Mouse (Mus musculus) lung, embryonic 15.5 days (tissue): Measurements from ENCODE around the gene Pfkfb4. TPM values are rescaled to one million over a fixed set of nuclear protein-coding genes. Genes with fewer than 3 reads are reported as not detected.

Experiments used
- ATAC-seq: fragments of 200-750 bp; cut with Nextera tagmentation; 2 replicates; pipeline ENCODE4 v1.8.0; 2017; ENCODE audit warnings: moderate number of reproducible peaks, borderline replicate concordance; ENCODE audit not compliant: low FRiP score, low TSS enrichment; ENCODE audit errors: extremely low read depth
- H3K27ac ChIP-seq: fragments of 300-500 bp; sonication (generic); 2 replicates; pipeline ENCODE4 v1.5.1; 2015; ENCODE audit warnings: moderate library complexity, mild to moderate bottlenecking, inconsistent platforms
- H3K27me3 ChIP-seq: fragments of 300-500 bp; sonication (generic); 2 replicates; pipeline ENCODE4 v1.6.1; 2015; ENCODE audit warnings: inconsistent platforms
- H3K36me3 ChIP-seq: fragments of 300-500 bp; sonication (generic); 2 replicates; pipeline ENCODE4 v1.6.1; 2015; ENCODE audit warnings: inconsistent platforms
- H3K4me1 ChIP-seq: fragments of 300-500 bp; sonication (generic); 2 replicates; pipeline ENCODE4 v1.6.1; 2015; ENCODE audit warnings: inconsistent platforms
- H3K4me2 ChIP-seq: fragments of 300-500 bp; sonication (generic); 2 replicates; pipeline ENCODE4 v1.6.1; 2015; ENCODE audit warnings: inconsistent platforms, mild to moderate bottlenecking, moderate library complexity
- H3K4me3 ChIP-seq: fragments of 300-500 bp; sonication (generic); 2 replicates; pipeline ENCODE4 v1.5.1; 2015; ENCODE audit warnings: mild to moderate bottlenecking, inconsistent platforms
- H3K9ac ChIP-seq: fragments of 300-500 bp; sonication (generic); 2 replicates; pipeline ENCODE4 v1.6.1; 2015; ENCODE audit warnings: inconsistent platforms
- H3K9me3 ChIP-seq: fragments of 300-500 bp; sonication (generic); 2 replicates; pipeline ENCODE4 v1.6.1; 2016; ENCODE audit warnings: inconsistent platforms
- WGBS: fragments of 180-500 bp; shearing (Covaris S2); methylation state at CpG from one replicate; pipeline ENCODE4 v1.1.7; 2015; 5-methylcytosine and 5-hydroxymethylcytosine counted together
- microRNA counts: library from miRNA; unstranded; fragments of <30 nt; microRNA quantifications from one replicate; lab custom pipeline; 2016
- microRNA-seq: library from miRNA; unstranded; fragments of <30 nt; microRNA quantifications from one replicate; pipeline ENCODE4, GENCODE M21; 2016
- polyA plus RNA-seq: library from polyadenylated mRNA; unstranded; fragments of >200 nt; fragmentation: Nextera tagmentation; extraction: Ambion mirVana; gene quantifications from 2 replicates; pipeline ENCODE4 v1.2.1, GENCODE M21; 2015

The Pfkfb4 gene
- polyA plus RNA-seq, 1 experiment from 2014 or later: 11.3 TPM

DNA sequence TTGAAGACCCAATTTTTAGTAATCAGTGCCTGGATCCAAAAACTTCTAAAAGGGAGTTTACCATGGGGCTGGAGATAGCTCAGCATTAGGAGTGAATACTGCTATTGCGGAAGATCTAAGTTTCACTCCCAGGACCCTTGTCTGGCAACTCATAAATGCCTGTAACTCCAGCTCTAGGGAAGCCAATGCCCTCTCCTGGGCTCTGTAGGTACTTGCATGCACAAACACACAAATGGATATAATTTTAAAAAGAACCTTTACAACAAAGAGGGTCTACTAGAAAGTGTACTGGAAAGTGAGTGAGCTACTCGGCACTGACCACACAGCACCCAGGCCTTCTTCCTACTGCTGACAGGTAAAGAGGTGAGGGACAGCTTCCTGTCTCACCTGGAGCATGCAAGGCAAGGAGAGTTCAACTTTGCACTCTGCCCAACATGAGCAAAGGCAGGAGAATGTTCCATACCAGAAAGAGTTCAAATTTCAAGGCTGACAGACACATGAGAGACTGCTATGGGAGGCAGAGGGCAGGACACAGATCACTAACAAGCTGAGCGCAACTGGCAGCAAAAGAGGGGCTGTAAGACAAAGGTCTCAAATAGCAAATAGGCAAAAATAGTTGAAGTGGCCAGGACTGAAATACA, 76.6 kb downstream of the Pfkfb4 start:
- H3K27ac ChIP-seq: no peak overlapping the region
- WGBS: 92% methylated on average over 3 of the region's 3 CpGs
- H3K27me3 ChIP-seq: no peaks in the 10 kb centered on the region
- H3K4me2 ChIP-seq: no peak overlapping the region
- no peak overlapping the region for H3K9ac ChIP-seq
- no peak overlapping the region for H3K4me3 ChIP-seq
- no peak for ATAC-seq
- H3K9me3 ChIP-seq: no peaks in the 10 kb centered on the region
- peaks cover 80% of the 10 kb centered on the region for H3K36me3 ChIP-seq
- peaks cover 8% of the 10 kb centered on the region for H3K4me1 ChIP-seq

- peaks cover 18% of the 10 kb centered on the region for H3K4me1 ChIP-seq
- peak within 1 kb of the TSS; percentile 85 for H3K9ac ChIP-seq
- H3K27ac ChIP-seq: peak within 1 kb of the TSS; percentile 74
- WGBS: under 1% methylated on average over 56 of the region's 57 CpGs
- peaks cover 34% of the 10 kb centered on the region for H3K36me3 ChIP-seq
- peak within 1 kb of the TSS; percentile 72 for H3K4me3 ChIP-seq
- peak within 1 kb of the TSS; percentile 83 for H3K4me2 ChIP-seq
- H3K27me3 ChIP-seq: no peaks in the 10 kb centered on the region
- ATAC-seq: peak; percentile 96
- H3K9me3 ChIP-seq: no peaks in the 10 kb centered on the region
Measured at GRCm38 (mm10) chr9:109073661-109074573, 82.3 kb downstream of the Pfkfb4 start, which contains the start of gene Atrip. Atrip (minus strand) TSS chr9:109074124.

DNA sequence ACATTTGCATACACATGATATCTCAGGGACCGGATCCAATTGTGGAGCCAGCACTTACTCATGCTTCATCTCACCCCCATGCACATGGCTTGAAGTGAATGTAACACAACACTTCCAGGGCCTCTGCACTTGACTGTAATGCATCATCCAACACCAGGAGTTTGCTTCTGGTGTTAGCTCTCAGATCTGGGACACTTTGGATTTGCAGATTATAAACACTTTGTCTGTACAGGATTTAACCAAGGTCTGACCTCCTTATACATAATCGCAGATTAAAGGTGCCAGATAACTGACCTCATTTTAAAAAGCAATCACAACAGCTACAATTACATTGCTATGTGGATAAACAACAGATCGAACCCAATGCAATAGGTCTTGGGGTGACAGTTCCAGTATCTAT, 88.9 kb downstream of the Pfkfb4 start:
- H3K9ac ChIP-seq: 0 out of 2 replicates have a peak overlapping the region, but pooled peaks have one; percentile 87
- H3K36me3 ChIP-seq: peaks cover 16% of the 10 kb centered on the region
- no peaks in the 10 kb centered on the region for H3K27me3 ChIP-seq
- H3K4me1 ChIP-seq: peaks cover 18% of the 10 kb centered on the region
- ATAC-seq: no peak
- 86% methylated on average over 3 of the region's 3 CpGs for WGBS
- H3K4me3 ChIP-seq: 0 out of 2 replicates have a peak overlapping the region, but pooled peaks have one; percentile 90
- no peaks in the 10 kb centered on the region for H3K9me3 ChIP-seq
- H3K4me2 ChIP-seq: no peak overlapping the region
- H3K27ac ChIP-seq: no peak overlapping the region

- Histone ChIP-seq H3K4me2 (peak overlapping the region; percentile 65), H3K27me3 (no peaks in the 10 kb centered on the region), H3K36me3 (peaks cover 16% of the 10 kb centered on the region), H3K4me3 (peak overlapping the region; percentile 90), H3K27ac (peak overlapping the region; percentile 84), H3K9me3 (no peaks in the 10 kb centered on the region), H3K4me1 (peaks cover 18% of the 10 kb centered on the region), H3K9ac (peak overlapping the region; percentile 87)
- 3% methylated on average over 11 of the region's 11 CpGs for WGBS
- ATAC-seq: 0 out of 2 replicates have a peak, but pooled peaks have one; percentile 6
Measured at GRCm38 (mm10) chr9:109081749-109082123, 90.2 kb downstream of the Pfkfb4 start.

MicroRNAs within 50 kb of the gene (microRNA counts, 519-probe panel; counts per million panel counts)
- microRNA mmu-miR-711 (lab: Ali Mortazavi, UCI): 19.7 counts per million

Small RNA genes within 50 kb of the gene (microRNA-seq; reads per million reads assigned to microRNA genes)
- not detected for gene Mir711

Other genes starting within 250 kb of the Pfkfb4 start
- 72.5 and 74.7 TPM in 2 replicates for gene Ip6k2, start 208.0 kb upstream of the Pfkfb4 start, polyA plus RNA-seq
- 15.3 and 16.6 TPM in 2 replicates for gene Nckipsd, start 183.4 kb upstream of the Pfkfb4 start, polyA plus RNA-seq
- gene Celsr3, start 165.5 kb upstream of the Pfkfb4 start, polyA plus RNA-seq: 0.14 and 0.15 TPM in 2 replicates
- 7.8 and 10.4 TPM in 2 replicates for gene Slc26a6, start 138.5 kb upstream of the Pfkfb4 start, polyA plus RNA-seq
- 0.25 TPM in 1 of 2 replicates, not detected in the other for gene Tmem89, start 77.2 kb upstream of the Pfkfb4 start, polyA plus RNA-seq
- gene Uqcrc1, start 55.1 kb upstream of the Pfkfb4 start, polyA plus RNA-seq: 437 and 446 TPM in 2 replicates
- gene Col7a1, start 38.2 kb upstream of the Pfkfb4 start, polyA plus RNA-seq: 0.86 and 1.0 TPM in 2 replicates
- gene Ucn2, start 5.8 kb upstream of the Pfkfb4 start, polyA plus RNA-seq: not detected in 2 replicates
- gene Shisa5, start 46.8 kb downstream of the Pfkfb4 start, polyA plus RNA-seq: 83.2 and 98.3 TPM in 2 replicates
- gene Trex1, start 68.0 kb downstream of the Pfkfb4 start, polyA plus RNA-seq: 12.7 and 14.0 TPM in 2 replicates
- gene Atrip, start 82.3 kb downstream of the Pfkfb4 start, polyA plus RNA-seq: 26.4 and 27.0 TPM in 2 replicates
- gene Ccdc51, start 90.7 kb downstream of the Pfkfb4 start, polyA plus RNA-seq: 11.2 and 11.5 TPM in 2 replicates
- gene Tma7, start 90.8 kb downstream of the Pfkfb4 start, polyA plus RNA-seq: 519 and 556 TPM in 2 replicates
- gene Plxnb1, start 103.6 kb downstream of the Pfkfb4 start, polyA plus RNA-seq: 18.2 and 18.4 TPM in 2 replicates
- gene Fbxw21, start 170.3 kb downstream of the Pfkfb4 start, polyA plus RNA-seq: not detected in 2 replicates
- not detected in 2 replicates for gene Fbxw13, start 204.2 kb downstream of the Pfkfb4 start, polyA plus RNA-seq
- not detected in 2 replicates for gene Fbxw20, start 243.0 kb downstream of the Pfkfb4 start, polyA plus RNA-seq